Mouse (Mus musculus): ENCODE results near the gene Fis1.
"Not testable (repeated sequence)": the region's sequence is repeated elsewhere in the genome, so short reads cannot be mapped to it uniquely, and the experiment has no call there.

Gene Fis1

GRCm38 (mm10) chr5:136940845-136941560 is 12.1 kb upstream of the Fis1 start:
- no peak for DNase-seq (ENCODE audit: low spot score in 2 of 2)

GRCm38 (mm10) chr5:136942781-136943180 is 10.3 kb upstream of the Fis1 start:
- DNase-seq (ENCODE audit: low spot score in 2 of 2): no peak

GRCm38 (mm10) chr5:136943382-136943781 is 9.7 kb upstream of the Fis1 start:
- no peak for DNase-seq (ENCODE audit: low spot score in 2 of 2)

GRCm38 (mm10) chr5:136945084-136945483 is 8.0 kb upstream of the Fis1 start:
- DNase-seq (ENCODE audit: low spot score in 2 of 2): no peak

GRCm38 (mm10) chr5:136947874-136948273 is 5.2 kb upstream of the Fis1 start:
- no peak for DNase-seq (ENCODE audit: low spot score in 2 of 2)

GRCm38 (mm10) chr5:136949551-136950336 is 3.3 kb upstream of the Fis1 start:
- DNase-seq (ENCODE audit: low spot score in 2 of 2): not testable (repeated sequence)

- DNase-seq (ENCODE audit: low spot score in 2 of 2): no peak
These were observed 2.6 kb upstream of the Fis1 start for GRCm38 (mm10) chr5:136950521-136950920.

- DNase-seq (ENCODE audit: low spot score in 2 of 2): no peak
These were observed 922 bp upstream of the Fis1 start for GRCm38 (mm10) chr5:136952153-136952552.

- DNase-seq (ENCODE audit: low spot score in 2 of 2): peak; percentile 45
These were observed 421 bp downstream of the Fis1 start for GRCm38 (mm10) chr5:136953440-136953951.

GRCm38 (mm10) chr5:136955622-136956021 is 2.5 kb downstream of the Fis1 start:
- no peak for DNase-seq (ENCODE audit: low spot score in 2 of 2)

GRCm38 (mm10) chr5:136957250-136957649 is 4.2 kb downstream of the Fis1 start:
- no peak for DNase-seq (ENCODE audit: low spot score in 2 of 2)

GRCm38 (mm10) chr5:136958991-136959605 is 6.0 kb downstream of the Fis1 start:
- no peak for DNase-seq (ENCODE audit: low spot score in 2 of 2)

GRCm38 (mm10) chr5:136960053-136960452 is 7.0 kb downstream of the Fis1 start:
- DNase-seq (ENCODE audit: low spot score in 2 of 2): no peak

- no peak for DNase-seq (ENCODE audit: low spot score in 2 of 2)
These were observed 8.4 kb downstream of the Fis1 start for GRCm38 (mm10) chr5:136961334-136961982.

GRCm38 (mm10) chr5:136961983-136962461 is 8.9 kb downstream of the Fis1 start:
- DNase-seq (ENCODE audit: low spot score in 2 of 2): peak; percentile 94 to 95

GRCm38 (mm10) chr5:136962501-136962900 is 9.4 kb downstream of the Fis1 start:
- DNase-seq (ENCODE audit: low spot score in 2 of 2): peak; percentile 77 to 80

GRCm38 (mm10) chr5:136962966-136963540 is 10.0 kb downstream of the Fis1 start:
- DNase-seq (ENCODE audit: low spot score in 2 of 2): no peak

GRCm38 (mm10) chr5:136965210-136965609 is 12.1 kb downstream of the Fis1 start:
- DNase-seq (ENCODE audit: low spot score in 2 of 2): no peak

GRCm38 (mm10) chr5:136965686-136966085 is 12.6 kb downstream of the Fis1 start:
- DNase-seq (ENCODE audit: low spot score in 2 of 2): no peak

GRCm38 (mm10) chr5:136966331-136966730 is 13.3 kb downstream of the Fis1 start, which contains the start of gene Cldn15:
Gene Cldn15, plus strand, starts transcription at chr5:136966616.
- no peak for DNase-seq (ENCODE audit: low spot score in 2 of 2)

GRCm38 (mm10) chr5:136966861-136967455 is 13.9 kb downstream of the Fis1 start:
- DNase-seq (ENCODE audit: low spot score in 2 of 2): no peak
